Mouse (Mus musculus) adrenal gland, adult 10 weeks (tissue): ENCODE data around the gene Rhd. TPM values are rescaled to one million over a fixed set of nuclear protein-coding genes. Genes with fewer than 3 reads are reported as not detected.

Experiments used
- polyA plus RNA-seq: library from polyadenylated mRNA; stranded (reverse); fragments of 350-450 nt; fragmentation: Illumina TruSeq; extraction: RNeasy Lipid Tissue Mini Kit (QIAGEN cat#74804); gene quantifications from one replicate; pipeline ENCODE4 v1.2.3, GENCODE M21; 2014; ENCODE audit warnings: low read depth, low replicate concordance

Rhd gene
- not detected for polyA plus RNA-seq

DNA sequence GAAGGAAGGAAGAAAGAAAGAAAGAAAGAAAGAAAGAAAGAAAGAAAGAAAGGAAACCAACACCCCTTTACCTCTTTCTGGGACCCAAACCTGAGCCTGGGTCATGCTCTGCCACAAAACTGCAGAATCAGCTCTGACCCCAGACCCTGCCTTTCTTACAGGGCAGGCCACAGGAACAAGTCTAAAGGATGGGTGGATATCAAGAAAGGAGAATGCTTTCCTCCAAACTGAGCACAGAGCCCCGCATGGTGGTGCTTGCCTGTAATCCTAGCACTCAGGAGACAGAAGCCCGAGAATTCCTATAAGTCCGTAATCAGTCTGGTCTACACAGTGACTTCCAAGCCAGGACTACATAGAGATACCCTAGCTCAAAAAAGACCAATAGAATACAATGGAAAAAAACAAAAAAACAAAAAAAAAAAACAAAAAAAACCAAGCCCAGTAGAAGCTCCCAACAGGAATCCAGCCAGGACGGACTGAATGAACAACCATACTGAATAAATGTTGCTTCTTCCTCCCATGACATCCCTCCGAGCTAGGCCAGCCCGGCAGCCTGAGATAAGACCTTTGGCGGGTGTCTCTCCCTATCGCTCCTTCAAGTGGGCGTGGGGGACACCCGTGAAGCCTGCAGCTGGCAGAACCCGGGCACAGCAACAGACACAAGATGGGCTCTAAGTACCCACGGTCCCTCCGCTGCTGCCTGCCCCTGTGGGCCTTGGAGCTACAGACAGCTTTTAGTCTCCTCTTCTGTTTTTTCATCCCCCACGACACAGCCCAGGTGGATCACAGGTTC, at the start of gene Rhd:
Rhd (plus strand) TSS at position 600 of the 793 bp plus-strand sequence.

GRCm38 (mm10) chr4:134853259-134853636, 11.1 kb upstream of the Rhd start, which contains the start of gene Maco1:
Gene Maco1 (minus strand): TSS chr4:134853345.

DNA sequence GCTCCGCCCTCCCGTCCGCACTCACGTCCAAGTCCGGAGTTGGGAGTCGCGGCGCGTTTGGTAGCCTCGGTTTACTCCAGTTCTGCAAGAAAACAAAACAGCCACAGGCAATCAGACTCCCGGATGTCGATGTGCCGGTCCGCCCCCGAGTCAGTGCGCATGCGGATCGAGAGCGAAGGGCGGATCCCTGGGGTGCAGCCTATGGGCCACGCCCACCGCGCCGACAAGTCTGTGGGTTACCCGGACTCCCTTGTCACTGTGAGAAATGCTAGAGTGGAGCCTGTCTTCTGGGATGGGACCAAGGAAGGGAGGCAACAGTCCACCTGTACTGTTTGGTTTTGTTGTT, 50.5 kb downstream of the Rhd start, which contains the start of gene Tmem50a:
Tmem50a (minus strand) TSS at position 161 of the 346 bp plus-strand sequence.

DNA sequence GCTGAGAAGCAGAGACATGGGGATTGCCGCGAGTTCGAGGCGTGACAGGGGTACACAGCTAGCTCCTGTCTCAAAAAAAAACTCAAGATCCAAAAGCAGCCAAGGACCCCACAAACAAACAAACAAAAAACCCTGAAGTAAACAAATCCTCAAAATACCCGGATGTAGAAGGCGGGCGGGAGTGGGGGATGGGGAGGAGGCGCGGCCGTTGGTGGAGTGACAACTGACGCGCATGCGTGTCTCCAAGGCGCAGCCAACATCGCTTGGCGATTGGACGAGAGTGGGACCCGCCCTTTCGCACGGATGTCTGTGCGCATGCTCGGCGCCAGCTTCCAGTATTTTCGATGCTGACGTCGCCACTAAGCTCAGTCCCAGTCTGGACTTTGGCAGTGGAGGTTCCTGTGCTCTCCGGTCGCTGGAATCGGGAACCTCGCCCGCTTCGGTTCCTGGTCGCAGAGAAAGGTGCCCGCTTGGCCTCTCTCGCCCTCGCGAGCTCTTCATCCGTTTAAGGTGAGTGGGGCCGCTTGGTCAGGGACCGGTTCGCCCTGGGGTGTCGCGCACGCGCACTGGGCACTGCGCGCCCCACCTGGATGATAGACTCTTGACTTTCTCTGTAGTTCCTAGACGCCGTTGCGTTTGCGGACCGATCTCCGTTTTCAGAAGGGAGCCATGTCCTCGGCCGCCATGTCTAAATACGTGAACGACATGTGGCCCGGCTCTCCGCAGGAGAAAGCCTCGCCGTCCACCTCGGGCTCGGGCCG, 59.1 kb downstream of the Rhd start, which contains the start of gene Rsrp1:
Rsrp1 (plus strand) TSS at position 335 of the 761 bp plus-strand sequence.

GRCm38 (mm10) chr4:134930684-134931481, 66.5 kb downstream of the Rhd start, which contains the start of gene Syf2:
Gene Syf2 (plus strand): TSS chr4:134930898.

Other genes with a start within 250 kb of the Rhd start
- 11.4 TPM for gene Man1c1, start 160.2 kb upstream of the Rhd start, polyA plus RNA-seq
- 3.1 TPM for gene Ldlrap1, start 96.5 kb upstream of the Rhd start, polyA plus RNA-seq
- 41.8 TPM for gene Maco1, start 11.2 kb upstream of the Rhd start, polyA plus RNA-seq
- 136 TPM for gene Tmem50a, start 50.5 kb downstream of the Rhd start, polyA plus RNA-seq
- gene Rsrp1, start 59.1 kb downstream of the Rhd start, polyA plus RNA-seq = 959 TPM
- 93.8 TPM for gene Syf2, start 66.4 kb downstream of the Rhd start, polyA plus RNA-seq